Comparison of ENCODE assay signal across 8 mouse cellular contexts in the genomic region with DNA sequence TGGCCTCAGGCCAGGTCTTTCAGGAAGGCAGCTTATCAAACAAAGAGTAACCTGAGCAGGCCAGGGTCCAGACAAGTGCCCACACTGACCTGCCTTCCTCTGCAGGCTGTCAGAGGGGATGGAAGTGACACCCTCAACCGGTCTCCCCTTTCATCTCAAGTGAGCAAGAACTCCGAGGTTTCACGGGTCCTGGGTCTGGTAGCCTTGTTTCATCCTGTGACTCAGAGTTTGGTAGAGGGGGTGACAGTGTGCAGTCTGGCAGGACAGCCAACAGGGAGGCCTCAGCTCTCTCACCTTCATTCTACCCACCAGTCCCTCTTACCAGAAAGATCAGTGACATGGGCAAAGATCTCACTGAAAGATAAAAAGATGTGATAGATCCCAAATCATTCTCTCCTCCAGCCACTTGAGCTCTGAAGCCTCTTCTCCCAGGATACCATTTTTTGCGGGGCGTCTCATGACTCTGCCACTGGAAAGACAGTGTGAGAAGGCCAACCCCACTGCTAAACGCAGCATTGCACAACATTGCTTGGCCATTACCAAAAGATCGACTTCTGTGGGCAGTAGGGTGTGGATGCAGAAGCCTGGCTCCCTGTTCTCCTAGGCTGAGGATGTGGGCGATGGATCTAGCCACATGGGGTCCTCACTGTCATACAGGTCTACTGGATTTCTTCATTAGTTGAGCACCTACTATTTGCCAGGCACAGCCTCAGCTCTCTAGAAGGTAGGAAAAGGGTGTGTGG. TPM values are rescaled to one million over a fixed set of nuclear protein-coding genes. Genes with fewer than 3 reads are reported as not detected.
DNase-seq lines count a peak whose midpoint lies in the region; ATAC-seq and TF ChIP-seq lines count a peak whose summit lies in the region.

Maff (plus strand) TSS at position 571 of the 743 bp plus-strand sequence.

- H3K4me3 ChIP-seq in forebrain, postnatal 0 days (ENCODE audit: low read depth, low read length), result peak within 1 kb of the TSS; percentile 77
- peak within 1 kb of the TSS; percentile 73 for H3K4me3 ChIP-seq in liver, embryonic 15.5 days (replicated peaks)

- no peaks in the 10 kb centered on the region for H3K9me3 ChIP-seq in forebrain, postnatal 0 days (ENCODE audit: low read length)
- no peaks in the 10 kb centered on the region for H3K9me3 ChIP-seq in liver, embryonic 15.5 days (replicated peaks)

- 50% methylated on average over 8 of the region's 8 CpGs for WGBS in forebrain, postnatal 0 days
- 36% methylated on average over 8 of the region's 8 CpGs for WGBS in liver, embryonic 15.5 days (ENCODE audit: insufficient replicate concordance)

- H3K9ac ChIP-seq in forebrain, postnatal 0 days, result peak within 1 kb of the TSS; percentile 64
- peak within 1 kb of the TSS; percentile 76 for H3K9ac ChIP-seq in liver, embryonic 15.5 days

- H3K27me3 ChIP-seq in forebrain, postnatal 0 days (ENCODE audit: insufficient read depth, low read length), result no peaks in the 10 kb centered on the region
- H3K27me3 ChIP-seq in liver, embryonic 15.5 days, result peaks cover 46% of the 10 kb centered on the region

- H3K36me3 ChIP-seq in forebrain, postnatal 0 days (ENCODE audit: insufficient read depth), result no peaks in the 10 kb centered on the region
- H3K36me3 ChIP-seq in liver, embryonic 15.5 days (replicated peaks), result no peaks in the 10 kb centered on the region

- H3K4me1 ChIP-seq in forebrain, postnatal 0 days (ENCODE audit: insufficient read depth), result no peaks in the 10 kb centered on the region
- H3K4me1 ChIP-seq in liver, embryonic 15.5 days (replicated peaks), result peaks cover 45% of the 10 kb centered on the region

- H3K4me2 ChIP-seq in forebrain, postnatal 0 days (ENCODE audit: low read depth), result peak within 1 kb of the TSS; percentile 96
- peak within 1 kb of the TSS; percentile 95 for H3K4me2 ChIP-seq in liver, embryonic 15.5 days

- ATAC-seq in CD4-positive, CD25-positive, alpha-beta regulatory T cell, adult 4 months, result no peak
- ATAC-seq in forebrain, postnatal 0 days, result no peak
- ATAC-seq in liver, embryonic 15.5 days (ENCODE audit: insufficient read depth), result no peak

- 0 out of 2 replicates have a peak, but pooled peaks have one; percentile 10 for TF ChIP-seq CTCF in forebrain, postnatal 0 days (IDR thresholded peaks at IDR 0.05; ENCODE audit: low read depth)

- H3K27ac ChIP-seq in forebrain, postnatal 0 days (ENCODE audit: low read depth, low read length), result peak within 1 kb of the TSS; percentile 69; the same call in 1 of the 2 replicates
- H3K27ac ChIP-seq in liver, embryonic 15.5 days (replicated peaks), result peak within 1 kb of the TSS; percentile 93

- DNase-seq in CD4-positive, CD25-positive, alpha-beta regulatory T cell, adult 2 months (ENCODE audit: low read depth, low spot score), result peak; percentile 30
- DNase-seq in 3T3-L1 (ENCODE audit: low read depth, low spot score) (peak; percentile 48), adipocyte (ENCODE audit: low spot score) (no peak)
- no peak for DNase-seq in forebrain, postnatal 0 days
- no peak for DNase-seq in embryo, embryonic 9.5 days (ENCODE audit: extremely low spot score)
- no peak for DNase-seq in testis, postnatal 10 days (ENCODE audit: low spot score)

RNA-seq across cellular contexts. Expression of gene Maff, which starts in this region (rescaled TPM):
- polyA plus RNA-seq in CD4-positive, CD25-positive, alpha-beta regulatory T cell, adult 4 months (2017; shearing (Covaris generic)), result 1 to 10 TPM; 1.3 to 1.9 TPM
- 2.5 and 3.0 TPM in 2 replicates for total RNA-seq in forebrain, postnatal 0 days (2014; rRNA removed)
- 0.74 and 1.1 TPM in 2 replicates for polyA plus RNA-seq in forebrain, postnatal 0 days (2015; fragmentation: Nextera tagmentation; extraction: Ambion mirVana)
- 2.1 and 2.6 TPM in 2 replicates for polyA plus RNA-seq in liver, embryonic 15.5 days (2015; fragmentation: Nextera tagmentation; extraction: Ambion mirVana)

Comparison
In these comparisons a context has a peak if more than half of its experiments do, and no peak if none do; other contexts are left out.
1. DNase-seq: peak in CD4-positive, CD25-positive, alpha-beta regulatory T cell, adult 2 months (single experiment) and 3T3-L1 (single experiment); none in forebrain, postnatal 0 days (single experiment), adipocyte (single experiment), embryo, embryonic 9.5 days (single experiment) and testis, postnatal 10 days (single experiment).